Comparison of ENCODE assay signal across 12 mouse cellular contexts in the genomic region with DNA sequence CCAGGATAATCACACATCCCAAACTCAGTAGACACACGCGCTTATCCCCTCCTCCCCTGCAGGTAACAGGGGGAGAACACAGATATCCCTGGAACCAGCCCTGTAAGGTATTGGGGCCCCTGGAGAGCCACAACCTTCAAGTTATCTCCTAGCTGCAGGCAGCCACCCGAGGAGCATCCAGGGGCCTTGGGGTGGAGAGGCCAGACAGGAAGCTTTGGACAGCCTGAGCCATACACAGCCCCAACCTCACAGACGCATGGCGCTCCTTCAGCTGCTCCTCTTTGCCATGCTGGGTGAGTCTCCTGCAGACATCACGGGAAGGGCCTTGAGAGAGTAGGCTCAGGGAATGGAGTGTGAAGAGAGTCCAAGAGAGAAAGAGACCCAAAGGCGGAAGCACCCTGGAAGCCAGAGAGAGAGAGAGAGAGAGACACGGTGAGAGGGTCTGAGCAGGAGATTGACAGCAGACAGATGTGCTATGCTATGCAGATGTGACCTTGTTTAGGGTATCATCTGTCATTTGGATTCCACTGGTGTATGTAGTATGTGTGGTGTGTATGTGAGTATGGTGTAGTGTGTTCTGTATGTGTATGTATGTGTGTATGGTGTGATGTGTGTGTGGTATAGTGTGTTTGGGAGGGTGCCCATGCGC. TPM values are rescaled to one million over a fixed set of nuclear protein-coding genes. Genes with fewer than 3 reads are reported as not detected.
A peak's percentile ranks its signal among the peaks of the same experiment; 100 is the strongest.
DNase-seq lines count a peak whose midpoint lies in the region; ATAC-seq and TF ChIP-seq lines count a peak whose summit lies in the region.
"Had no signal": no experiment of that assay in that cellular context is flagged by ENCODE, and none has a peak within 500 bp of the region (broad histone marks: within the 10 kb centered on the region; RNA-seq: fewer than 3 reads in every experiment).

A gene (plus strand): TSS at position 150 of the 649 bp plus-strand sequence.

- H3ac ChIP-seq in myocyte (ENCODE audit: control insufficient read depth, insufficient read length): no peak within 1 kb of the TSS

- no peak within 1 kb of the TSS for H3K27ac ChIP-seq in kidney, embryonic 15.5 days
- H3K27ac ChIP-seq in kidney, adult 2 months (ENCODE audit: insufficient read depth, low read depth, low read length): no peak within 1 kb of the TSS
- peak within 1 kb of the TSS; percentile 37 for H3K27ac ChIP-seq in MEL (ENCODE audit: control insufficient read depth, low read depth, low read length)
- 0 out of 2 replicates have a peak within 1 kb of the TSS, but pooled peaks have one; percentile 3 for H3K27ac ChIP-seq in limb, embryonic 10.5 days
- H3K27ac ChIP-seq: macrophage; neural tube, embryonic 13.5 days had no signal

- peaks cover 27% of the 10 kb centered on the region for H3K4me1 ChIP-seq in kidney, embryonic 15.5 days
- no peaks in the 10 kb centered on the region for H3K4me1 ChIP-seq in kidney, adult 2 months (ENCODE audit: control insufficient read depth, insufficient read depth, low read length)
- H3K4me1 ChIP-seq in MEL (ENCODE audit: control insufficient read depth in 1 of 2, insufficient read depth in 2 of 2, low read length in 2 of 2): peaks cover 11 to 27% of the 10 kb centered on the region in 2 experiments
- H3K4me1 ChIP-seq in limb, embryonic 10.5 days: peaks cover 39% of the 10 kb centered on the region

- ATAC-seq in kidney, embryonic 15.5 days (replicated peaks; ENCODE audit: low FRiP score): peak; percentile 76

- H3K79me2 ChIP-seq in MEL (ENCODE audit: control insufficient read depth, insufficient read depth, low read length, poor library complexity) (no peaks in the 10 kb centered on the region), myocyte (ENCODE audit: control insufficient read depth, insufficient read depth) (no peaks in the 10 kb centered on the region)

- TF ChIP-seq POLR2A in kidney, adult 2 months (IDR thresholded peaks at IDR 0.05; ENCODE audit: low read depth, low read length): no peak
- TF ChIP-seq POLR2A in MEL (IDR thresholded peaks at IDR 0.05; ENCODE audit: control insufficient read depth in 1 of 2, insufficient read depth in 1 of 2, low read depth in 1 of 2, low read length in 2 of 2, poor library complexity in 1 of 2) (peak in 1 of 2 experiments; percentile 19; a peak in 1 of 4 replicates), myocyte (IDR thresholded peaks at IDR 0.05; ENCODE audit: insufficient read length, low read depth) (no peak)

- no peak for DNase-seq in kidney, adult 2 months
- DNase-seq in MEL (ENCODE audit: low read depth, low spot score): peak; percentile 73
- DNase-seq in limb, embryonic 10.5 days (ENCODE audit: low spot score): no peak
- no peak for DNase-seq in gastrocnemius, postnatal 4 days (ENCODE audit: low spot score in 2 of 2)
- no peak for DNase-seq in gastrocnemius, postnatal 14 days
- no peak for DNase-seq in layer of hippocampus, postnatal 14 days (ENCODE audit: low spot score in 2 of 2)
- DNase-seq: layer of hippocampus, adult 9-11 months had no signal

- H3K9me3 ChIP-seq in kidney, embryonic 15.5 days (replicated peaks): no peaks in the 10 kb centered on the region
- H3K9me3 ChIP-seq in MEL (replicated peaks; ENCODE audit: insufficient read depth, low read length): no peaks in the 10 kb centered on the region
- no peaks in the 10 kb centered on the region for H3K9me3 ChIP-seq in limb, embryonic 10.5 days (replicated peaks)
- H3K9me3 ChIP-seq: neural tube, embryonic 13.5 days had no signal

- intact Hi-C loops in gastrocnemius, postnatal 14 days (cut with DNase I; ENCODE audit: low total_unique reads): no loop called here

- no peaks in the 10 kb centered on the region for H3K27me3 ChIP-seq in kidney, embryonic 15.5 days
- H3K27me3 ChIP-seq in kidney, adult 2 months (replicated peaks; ENCODE audit: control insufficient read depth, insufficient read depth, low read length): no peaks in the 10 kb centered on the region
- H3K27me3 ChIP-seq in MEL (ENCODE audit: control insufficient read depth in 1 of 2, insufficient read depth in 2 of 2, low read length in 2 of 2): no peaks in the 10 kb centered on the region
- peaks cover 8% of the 10 kb centered on the region for H3K27me3 ChIP-seq in limb, embryonic 10.5 days (ENCODE audit: low read depth, poor library complexity, severe bottlenecking)
- H3K27me3 ChIP-seq in myocyte (ENCODE audit: control insufficient read depth, insufficient read depth, insufficient read length): no peaks in the 10 kb centered on the region

- H3K4me3 ChIP-seq in kidney, embryonic 15.5 days (replicated peaks): no peak within 1 kb of the TSS
- no peak within 1 kb of the TSS for H3K4me3 ChIP-seq in kidney, adult 2 months (ENCODE audit: insufficient read depth, low read depth, low read length)
- H3K4me3 ChIP-seq in MEL (ENCODE audit: control insufficient read depth in 1 of 2, insufficient read depth in 1 of 2, low read depth in 2 of 2, low read length in 2 of 2): peak within 1 kb of the TSS; percentile 17 to 18; a peak in 3 of 4 replicates
- no peak within 1 kb of the TSS for H3K4me3 ChIP-seq in limb, embryonic 10.5 days
- no peak within 1 kb of the TSS for H3K4me3 ChIP-seq in myocyte
- H3K4me3 ChIP-seq: neural tube, embryonic 13.5 days had no signal

- peak; percentile 41 to 78 for TF ChIP-seq EP300 in MEL (IDR thresholded peaks at IDR 0.05; ENCODE audit: low read depth in 1 of 2, low read length in 2 of 2)

- no peaks in the 10 kb centered on the region for H3K36me3 ChIP-seq in kidney, embryonic 15.5 days
- no peaks in the 10 kb centered on the region for H3K36me3 ChIP-seq in kidney, adult 2 months (ENCODE audit: control insufficient read depth, insufficient read depth, low read length)
- H3K36me3 ChIP-seq in MEL (ENCODE audit: control insufficient read depth in 1 of 2, insufficient read depth in 2 of 2, low read length in 2 of 2): peaks cover 0 to 20% of the 10 kb centered on the region in 2 experiments; a peak in 2 of 4 replicates
- no peaks in the 10 kb centered on the region for H3K36me3 ChIP-seq in limb, embryonic 10.5 days
- H3K36me3 ChIP-seq in myocyte (ENCODE audit: control insufficient read depth, insufficient read depth): no peaks in the 10 kb centered on the region
- H3K36me3 ChIP-seq: neural tube, embryonic 13.5 days had no signal

- no peak within 1 kb of the TSS for H3K9ac ChIP-seq in kidney, embryonic 15.5 days
- peak within 1 kb of the TSS; percentile 23 for H3K9ac ChIP-seq in MEL (ENCODE audit: control insufficient read depth, low read depth, low read length, poor library complexity, severe bottlenecking)
- H3K9ac ChIP-seq: neural tube, embryonic 13.5 days had no signal

- no peak for TF ChIP-seq RAD21 in MEL (IDR thresholded peaks at IDR 0.05; ENCODE audit: low read depth, low read length)

- no peak within 1 kb of the TSS for H3K4me2 ChIP-seq in kidney, embryonic 15.5 days
- no peak within 1 kb of the TSS for H3K4me2 ChIP-seq in myocyte (ENCODE audit: low read depth)
- H3K4me2 ChIP-seq: neural tube, embryonic 13.5 days had no signal

- 61% methylated on average over 9 of the region's 9 CpGs for WGBS in kidney, embryonic 15.5 days
- WGBS in kidney, adult 2 months: 71% methylated on average over 9 of the region's 9 CpGs
- WGBS in limb, embryonic 10.5 days: 58% methylated on average over 9 of the region's 9 CpGs

- no peak for TF ChIP-seq CTCF in kidney, adult 2 months (conservative IDR thresholded peaks at IDR 0.05; ENCODE audit: insufficient read depth, insufficient read length, low read depth, low read length)
- TF ChIP-seq CTCF in MEL (IDR thresholded peaks at IDR 0.05 in 2 of 3, conservative IDR thresholded peaks at IDR 0.05 in 1 of 3; ENCODE audit: control insufficient read depth in 1 of 3, insufficient read depth in 1 of 3, low read depth in 2 of 3, low read length in 3 of 3, poor library complexity in 1 of 3, severe bottlenecking in 1 of 3): no peak

TF ChIP-seq in MEL, 35 proteins besides CTCF, POLR2A, EP300 and RAD21 (continues in another document):
- TF ChIP-seq ZKSCAN1 (IDR thresholded peaks at IDR 0.05; ENCODE audit: low read depth, low read length): no peak
- peak; percentile 37; the same call in 1 of the 2 replicates for TF ChIP-seq NRF1 (IDR thresholded peaks at IDR 0.05; ENCODE audit: insufficient read depth, low read depth, low read length, poor library complexity, severe bottlenecking)
- no peak for TF ChIP-seq ZNF384 (IDR thresholded peaks at IDR 0.05; ENCODE audit: low read depth, low read length)
- TF ChIP-seq TAL1 (IDR thresholded peaks at IDR 0.05; ENCODE audit: low read length): peak; percentile 84
- peak; percentile 41 for TF ChIP-seq GATA1 (IDR thresholded peaks at IDR 0.05; ENCODE audit: low read depth, low read length)
- peak; percentile 34; the same call in 1 of the 2 replicates for TF ChIP-seq SIN3A (IDR thresholded peaks at IDR 0.05; ENCODE audit: low read length)
- TF ChIP-seq TBP (IDR thresholded peaks at IDR 0.05; ENCODE audit: low read depth, low read length): 0 out of 2 replicates have a peak, but pooled peaks have one; percentile 34
- no peak for TF ChIP-seq HCFC1 (IDR thresholded peaks at IDR 0.05; ENCODE audit: low read depth, low read length)

TF ChIP-seq in myocyte, 11 proteins besides CTCF, POLR2A, EP300 and RAD21:
- TF ChIP-seq MYOD1 (IDR thresholded peaks at IDR 0.05; ENCODE audit: control insufficient read depth in 1 of 3, insufficient read length in 2 of 3, low read depth in 2 of 3) (peak in 2 of 3 experiments; percentile 35 to 69), REST (IDR thresholded peaks at IDR 0.05; ENCODE audit: insufficient read depth, insufficient read length) (no peak)
TF ChIP-seq in myocyte: peak in this region for 1.

RNA-seq across cellular contexts. Expression of the gene that starts here (rescaled TPM):
- polyA plus RNA-seq in kidney, embryonic 15.5 days (2015; fragmentation: Nextera tagmentation; extraction: Ambion mirVana): 0.36 and 1.7 TPM in 2 replicates
- polyA plus RNA-seq in kidney, adult 2 months (2012; rRNA removed): 0.09 TPM in 1 of 2 replicates, not detected in the other
- total RNA-seq in MEL (2012; rRNA removed): 1.1 and 2.7 TPM in 2 replicates
- polyA plus RNA-seq in MEL (2012; ENCODE audit: insufficient read depth in 1 of 2, insufficient read length in 2 of 2, low read depth in 1 of 2, low replicate concordance in 2 of 2, missing spikeins in 1 of 2) (1 to 10 TPM in 1 of 2 experiments, not detected in 1; 5.1 TPM), myocyte (2012; fragmentation: generic; extraction: Trizol) (not detected)
- 1.6 and 2.3 TPM in 2 replicates for polyA plus RNA-seq in limb, embryonic 10.5 days (2016; fragmentation: Nextera tagmentation; extraction: Ambion mirVana)
- not detected for total RNA-seq in gastrocnemius, postnatal 4 days (2021)
- total RNA-seq in gastrocnemius, postnatal 14 days (2021): not detected
- total RNA-seq in layer of hippocampus, postnatal 14 days (2021): under 1 TPM in 1 of 2 experiments, not detected in 1; 0.51 TPM
- total RNA-seq: granulocyte monocyte progenitor cell, adult 5-6 weeks had no signal
- polyA plus RNA-seq: macrophage had no signal

Comparison
In these comparisons a context has a peak if more than half of its experiments do, and no peak if none do; other contexts are left out.
1. H3K27ac ChIP-seq: peak in MEL (single experiment) and limb, embryonic 10.5 days (single experiment); none in kidney, embryonic 15.5 days (single experiment) and kidney, adult 2 months (single experiment).
2. H3K4me3 ChIP-seq: peak in MEL (2 of 2); none in kidney, embryonic 15.5 days (single experiment), kidney, adult 2 months (single experiment), limb, embryonic 10.5 days (single experiment) and myocyte (single experiment).